Mouse (Mus musculus): ENCODE measurements at regions not wholly inside any gene's neighbourhood (a gene's known extent, or its start where the extent isn't known, plus 50 kb on each side); places are given as distances from the start of the nearest gene placed in this dataset.
"Not testable (repeated sequence)": the region's sequence is repeated elsewhere in the genome, so short reads cannot be mapped to it uniquely, and the experiment has no call there.

DNA sequence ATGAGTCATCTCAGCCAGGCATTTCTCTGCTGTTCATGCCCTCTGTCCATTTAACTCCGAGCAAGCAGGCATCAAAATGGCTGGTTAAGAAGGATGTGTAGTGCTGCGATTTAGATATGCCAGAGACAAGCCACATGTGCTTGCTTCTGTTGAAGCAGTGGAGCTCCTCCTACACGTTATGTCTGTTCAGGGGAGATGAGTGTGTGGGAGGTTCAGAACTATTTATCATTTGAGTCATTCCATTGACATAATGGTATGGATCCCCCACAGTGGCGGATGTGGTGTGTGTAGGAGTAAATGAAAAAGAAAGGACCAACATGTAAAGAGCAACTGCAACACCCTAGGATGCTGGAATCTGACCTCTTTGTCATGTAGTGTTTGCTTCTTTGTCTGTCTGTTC, 517.6 kb downstream of the Dad1 start:
- in situ Hi-C loops (cut with MboI, MseI) = loop anchor here in 1 of 2 experiments (10.0 kb wide), 1 partner anchor 391 kb away; no protein-coding TSS in a partner anchor

DNA sequence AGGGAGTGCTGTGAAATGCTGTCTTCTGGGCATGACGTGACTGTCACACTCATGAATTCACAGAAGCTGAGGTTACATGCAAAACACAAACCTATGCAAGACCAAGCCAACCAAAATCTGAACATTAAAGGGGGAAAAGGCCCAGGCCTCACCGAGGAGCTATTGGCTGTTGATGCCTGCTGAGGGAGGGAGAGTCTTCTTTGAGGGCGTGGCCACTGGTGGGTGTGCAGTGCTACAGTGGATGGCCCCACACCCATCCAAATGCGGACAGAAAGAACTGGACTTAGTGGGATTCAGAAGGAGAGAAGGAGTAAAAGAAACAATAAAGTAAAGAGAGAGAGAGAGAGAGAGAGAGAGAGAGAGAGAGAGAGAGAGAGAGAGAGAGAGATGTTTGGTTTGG, 522.3 kb downstream of the Dad1 start:
- in situ Hi-C loops (cut with MboI, MseI) = loop anchor here (5.0 to 10.0 kb wide), 3 partner anchors 387 to 694 kb away; no protein-coding TSS in a partner anchor

DNA sequence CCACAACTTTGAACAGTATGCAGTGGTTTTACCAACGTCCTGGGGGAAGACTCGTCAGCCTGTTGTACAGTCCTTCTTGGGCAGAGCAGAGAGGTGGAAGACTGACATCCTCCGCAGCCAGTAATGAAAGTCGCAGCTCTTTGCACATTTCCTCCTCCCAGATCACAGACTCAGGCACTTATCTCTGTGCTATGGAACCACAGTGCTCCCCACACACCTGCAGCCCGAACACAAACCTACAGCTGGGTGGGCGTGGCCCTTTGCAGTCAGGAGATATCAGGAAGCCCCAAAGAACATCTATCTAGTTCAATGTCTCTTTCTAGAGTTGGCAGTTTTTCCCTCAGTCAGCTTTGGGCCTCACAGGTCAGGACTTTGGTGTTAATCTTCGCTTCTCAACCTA, 524.0 kb downstream of the Dad1 start:
- in situ Hi-C loops (cut with MboI, MseI) = loop anchor here (5.0 to 10.0 kb wide), 3 partner anchors 385 to 693 kb away; no protein-coding TSS in a partner anchor

DNA sequence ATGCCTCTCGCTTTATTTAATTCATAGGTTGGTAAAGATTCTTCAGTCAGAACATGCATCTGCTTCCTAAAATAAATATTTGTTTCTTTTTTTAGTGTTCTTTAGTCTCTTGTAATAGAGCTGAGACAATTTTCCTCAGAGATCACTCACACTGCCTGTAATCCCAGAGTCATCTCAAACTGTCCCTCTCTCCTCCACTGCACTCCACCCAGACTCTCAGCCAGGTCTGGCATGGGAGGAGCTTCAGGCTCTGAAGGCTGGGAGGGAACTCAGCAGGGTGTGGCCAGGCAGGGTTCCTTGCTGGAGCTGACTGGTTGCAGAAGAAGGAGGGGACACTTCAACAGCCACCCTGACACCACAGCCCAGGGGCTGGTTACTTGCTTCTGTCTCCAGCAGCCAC, 524.8 kb downstream of the Dad1 start:
- in situ Hi-C loops (cut with MboI, MseI) = not testable (repeated sequence)

DNA sequence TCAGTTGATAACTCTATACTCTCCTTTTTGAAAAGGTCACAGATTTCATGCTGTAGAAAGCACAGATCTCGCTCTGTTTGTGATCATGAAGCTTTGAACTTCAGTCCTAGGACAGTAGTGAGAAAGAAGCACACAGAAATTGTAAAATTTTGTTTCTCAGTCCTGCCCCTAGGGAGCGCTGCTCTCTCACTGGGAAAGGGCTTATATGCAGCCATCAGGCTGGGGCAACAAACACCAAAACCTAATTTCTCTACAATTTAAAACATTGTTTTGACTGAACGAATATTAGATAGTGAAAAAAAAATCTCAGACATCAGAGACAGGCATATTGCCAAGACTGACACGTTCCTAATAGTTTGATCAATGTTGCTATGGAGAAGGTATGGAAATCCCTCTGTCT, 527.0 kb downstream of the Dad1 start:
- in situ Hi-C loops (cut with MboI, MseI) = not testable (repeated sequence)

DNA sequence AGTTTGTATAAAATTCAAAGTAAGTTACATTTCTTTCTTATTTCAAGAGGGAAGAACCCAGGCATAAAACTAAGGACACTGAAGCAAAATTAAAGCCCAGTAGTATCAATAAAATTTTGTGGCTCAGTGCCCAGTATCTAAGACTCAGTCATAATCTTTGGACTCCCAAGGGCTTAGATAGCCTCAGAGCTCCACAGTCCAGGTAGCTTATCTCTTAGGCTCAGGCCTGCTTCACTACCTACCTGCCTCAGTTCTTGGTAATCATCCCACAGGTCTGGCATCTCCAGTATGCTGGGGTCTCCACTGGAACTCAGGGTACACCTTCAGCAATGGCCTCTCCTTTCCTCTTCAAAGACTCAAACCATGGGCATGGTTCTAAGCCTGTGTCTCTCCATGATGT, 530.3 kb downstream of the Dad1 start:
- in situ Hi-C loops (cut with MboI, MseI) = loop anchor here in 1 of 2 experiments (25.0 kb wide), 1 partner anchor 439 kb away; no protein-coding TSS in a partner anchor

DNA sequence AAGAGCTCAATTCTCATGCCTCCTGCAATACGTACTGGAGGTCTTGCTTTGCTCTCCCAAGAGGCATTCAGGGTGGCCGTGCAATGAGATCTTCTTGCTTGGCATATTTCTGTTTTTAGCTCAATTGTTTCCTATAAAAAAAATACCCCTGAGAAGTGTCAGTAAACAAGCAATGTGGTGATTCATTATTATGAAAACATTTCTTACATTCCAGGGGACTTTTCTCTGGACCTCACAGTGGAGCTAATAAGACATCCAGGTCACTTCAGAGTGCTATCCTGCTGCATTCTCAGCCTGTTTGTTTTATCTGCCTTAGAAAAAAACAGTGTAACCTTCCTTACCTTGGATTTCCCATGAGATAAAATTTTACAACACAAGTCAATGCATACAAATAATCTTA, 532.0 kb downstream of the Dad1 start:
- in situ Hi-C loops (cut with MboI, MseI) = loop anchor here in 1 of 2 experiments (25.0 kb wide), 1 partner anchor 440 kb away; no protein-coding TSS in a partner anchor

DNA sequence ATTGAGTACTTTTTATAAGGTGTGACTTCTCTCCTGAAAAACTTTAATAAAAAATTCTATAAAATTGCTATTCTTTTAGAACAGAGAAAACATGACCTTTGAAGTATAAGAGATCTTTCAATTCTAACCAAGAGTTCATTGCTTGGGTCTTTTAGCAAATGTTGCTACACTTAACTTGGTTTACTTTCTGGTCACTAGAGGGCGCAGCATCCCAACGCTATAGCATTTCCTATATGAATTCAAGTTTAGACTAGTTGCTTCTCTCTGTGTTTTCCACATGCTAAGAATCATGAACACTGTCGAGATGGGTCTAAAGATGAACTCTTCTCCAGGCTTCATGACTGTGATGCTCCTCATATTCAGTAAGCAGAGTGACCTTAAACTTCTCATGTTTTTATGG, 544.3 kb downstream of the Dad1 start:
- in situ Hi-C loops (cut with MboI, MseI) = loop anchor here in 1 of 2 experiments (25.0 kb wide), 1 partner anchor 453 kb away; no protein-coding TSS in a partner anchor

DNA sequence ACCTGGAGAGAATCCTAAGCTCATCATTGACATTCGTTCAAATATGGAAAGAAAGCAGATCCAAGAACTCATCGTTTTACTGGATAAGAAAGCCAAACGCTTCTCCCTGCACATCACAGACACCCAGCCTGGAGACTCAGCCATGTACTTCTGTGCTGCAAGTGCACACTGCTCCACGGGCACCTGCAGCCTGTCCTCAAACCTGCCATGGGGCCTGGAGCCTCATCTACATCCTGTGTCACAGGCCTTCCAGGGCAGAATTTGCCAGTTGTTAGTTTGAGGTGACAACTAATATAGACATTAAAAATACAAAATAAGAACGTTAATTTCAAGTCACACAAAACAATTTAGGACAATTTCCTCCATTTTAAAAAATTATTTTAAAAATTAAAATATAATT, 549.6 kb downstream of the Dad1 start:
- in situ Hi-C loops (cut with MboI, MseI) = loop anchor here in 1 of 2 experiments (25.0 kb wide), 1 partner anchor 458 kb away; no protein-coding TSS in a partner anchor

DNA sequence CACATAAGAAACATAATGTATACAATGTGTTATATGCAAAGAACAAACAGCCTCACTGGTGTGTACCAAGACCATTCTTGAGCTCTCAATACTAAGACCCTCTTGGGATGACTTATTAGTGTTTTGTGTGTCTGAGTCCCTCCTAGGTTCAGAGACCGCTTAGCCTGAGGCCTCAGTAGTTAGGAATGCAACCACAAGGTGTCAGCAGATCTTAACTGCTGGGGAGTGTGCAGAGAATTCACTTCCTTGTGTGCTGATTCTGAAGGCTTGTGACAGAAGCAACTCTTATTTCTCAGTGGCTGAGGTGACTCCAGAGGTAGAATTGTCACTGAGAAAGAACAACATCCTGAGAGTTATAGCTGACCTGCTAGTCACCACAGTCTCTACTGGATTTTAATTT, 550.3 kb downstream of the Dad1 start:
- in situ Hi-C loops (cut with MboI, MseI) = loop anchor here in 1 of 2 experiments (25.0 kb wide), 1 partner anchor 459 kb away; no protein-coding TSS in a partner anchor

DNA sequence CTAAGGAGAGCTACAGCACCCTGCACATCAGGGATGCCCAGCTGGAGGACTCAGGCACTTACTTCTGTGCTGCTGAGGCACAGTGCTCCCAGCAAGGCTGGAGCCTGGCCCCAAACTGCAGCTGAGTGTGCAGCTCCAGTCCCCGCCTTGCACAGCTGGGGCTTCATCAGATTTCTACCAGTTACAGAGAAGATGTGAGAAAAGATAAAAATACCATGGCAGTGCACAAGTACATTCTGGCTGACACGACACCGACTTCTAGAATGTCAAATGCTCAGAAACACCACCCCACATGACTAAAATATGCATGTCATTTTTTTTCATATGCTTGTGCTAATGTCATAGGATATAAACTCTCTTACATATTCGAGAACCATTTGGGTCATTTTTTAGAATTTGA, 569.8 kb downstream of the Dad1 start:
- in situ Hi-C loops (cut with MboI, MseI) = not testable (repeated sequence)

DNA sequence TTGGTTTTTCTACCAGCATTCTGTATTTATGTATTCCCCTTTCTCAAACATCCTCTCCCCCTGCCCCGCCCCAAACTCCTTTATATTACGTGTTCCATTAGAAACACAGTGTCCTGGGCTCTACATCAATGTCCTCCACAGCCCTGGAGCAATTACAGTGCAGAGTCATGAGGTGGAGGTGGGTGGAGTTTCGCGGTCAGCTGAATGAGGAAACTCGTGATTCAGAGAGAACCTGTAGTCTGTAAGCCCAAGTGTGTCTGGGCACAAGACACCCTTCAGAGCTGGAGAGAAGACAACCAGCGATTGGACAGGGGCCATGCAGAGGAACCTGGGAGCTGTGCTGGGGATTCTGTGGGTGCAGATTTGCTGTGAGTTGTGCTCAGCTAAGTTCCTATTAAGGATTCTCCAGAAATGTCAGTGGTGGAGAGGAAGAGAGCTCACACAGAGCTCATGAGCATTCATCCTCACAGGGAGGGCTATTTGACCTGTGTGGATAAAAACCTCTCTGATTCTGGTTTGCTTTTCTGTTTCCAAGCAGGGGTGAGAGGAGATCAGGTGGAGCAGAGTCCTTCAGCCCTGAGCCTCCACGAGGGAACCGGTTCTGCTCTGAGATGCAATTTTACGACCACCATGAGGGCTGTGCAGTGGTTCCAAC, 570.4 kb downstream of the Dad1 start:
- in situ Hi-C loops (cut with MboI, MseI) = not testable (repeated sequence)

DNA sequence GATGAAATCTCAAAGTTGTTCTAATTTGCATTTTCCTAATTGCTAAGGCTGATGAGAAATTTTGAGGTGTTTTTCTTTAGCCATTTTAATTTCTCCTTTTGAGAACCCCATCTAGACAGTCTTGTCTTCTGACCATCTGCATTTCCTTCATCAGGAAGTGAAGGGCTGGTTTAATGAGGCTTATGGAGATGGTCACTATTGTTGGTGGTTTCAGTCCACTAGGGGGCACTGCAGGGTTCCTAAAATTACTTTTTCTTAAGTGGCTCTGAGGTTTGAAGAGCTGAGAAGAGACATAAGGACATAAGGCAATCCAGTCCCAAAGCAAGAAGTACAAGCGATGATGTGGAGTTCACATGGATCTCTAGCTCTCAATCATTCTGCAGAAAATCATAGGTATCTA, 571.2 kb downstream of the Dad1 start:
- in situ Hi-C loops (cut with MboI, MseI) = not testable (repeated sequence)

DNA sequence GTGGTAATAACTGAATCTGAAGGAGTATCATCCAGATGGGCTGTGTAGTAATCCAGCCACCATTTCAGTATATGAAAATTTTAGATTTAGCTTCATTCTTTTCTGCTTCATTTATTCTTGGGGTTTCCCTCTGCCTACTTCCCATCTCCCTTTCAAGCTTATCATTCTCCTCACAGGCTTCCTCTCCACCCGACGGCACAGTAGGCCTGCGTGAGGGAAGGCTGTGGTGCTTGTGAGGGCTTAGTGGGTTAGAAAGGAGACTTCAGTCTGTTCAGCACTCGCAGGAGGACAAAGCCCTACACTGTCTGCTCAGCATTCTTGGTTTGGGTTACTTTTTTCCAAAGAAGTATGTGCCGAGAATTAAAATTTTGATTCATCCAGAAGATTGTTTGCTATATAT, 572.6 kb downstream of the Dad1 start:
- in situ Hi-C loops (cut with MboI, MseI) = not testable (repeated sequence)

DNA sequence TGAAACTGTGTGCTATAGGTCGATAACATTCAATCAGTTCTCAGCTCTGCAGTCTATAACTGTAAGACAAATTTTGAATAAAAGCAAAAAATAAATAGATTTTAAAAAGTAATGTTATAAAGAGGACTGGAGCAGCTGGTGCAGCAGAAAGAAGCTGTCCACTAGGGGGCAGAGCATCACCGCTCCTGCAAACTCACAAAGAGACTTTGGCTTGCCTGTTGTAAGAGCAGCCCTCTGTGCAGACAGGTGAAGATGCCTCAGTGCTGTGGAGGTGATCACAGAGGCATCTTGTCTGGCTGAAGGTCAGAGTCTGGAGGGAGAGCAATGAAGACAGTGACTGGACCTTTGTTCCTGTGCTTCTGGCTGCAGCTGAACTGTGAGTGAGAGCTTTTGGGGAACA, 588.2 kb downstream of the Dad1 start:
- in situ Hi-C loops (cut with MboI, MseI) = loop anchor here in 1 of 2 experiments (25.0 kb wide), 1 partner anchor 703 kb away; no protein-coding TSS in a partner anchor

DNA sequence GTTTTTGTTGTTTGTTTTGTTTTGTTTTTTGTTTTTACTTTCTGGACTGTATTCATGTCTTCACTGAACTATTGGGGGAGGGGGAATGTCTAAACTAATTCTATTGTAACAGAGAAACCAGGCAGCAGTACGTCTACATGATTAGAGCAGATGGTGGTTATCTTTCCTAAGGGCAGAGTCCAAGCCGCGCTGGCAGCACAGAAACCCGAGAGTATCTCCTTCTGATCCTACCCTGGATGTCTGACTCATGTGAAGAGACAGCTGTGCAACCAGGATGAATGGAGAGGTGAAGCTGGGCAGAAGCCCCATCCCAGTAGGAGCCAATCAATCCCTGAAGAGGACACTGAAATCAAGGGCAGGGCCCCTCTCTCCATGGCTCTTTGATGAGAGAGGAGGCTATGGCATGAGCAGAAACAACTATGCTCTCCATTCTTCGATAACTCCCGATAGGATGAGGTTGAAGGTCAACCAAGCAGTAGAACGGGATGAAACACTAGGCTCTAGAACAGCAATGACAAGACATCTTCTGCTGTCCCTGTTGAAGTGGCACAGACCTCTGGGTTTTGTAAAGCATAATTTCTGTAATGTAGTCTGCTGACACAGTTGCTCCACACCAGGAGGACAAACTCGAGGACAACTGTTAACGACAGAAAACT, 591.1 kb downstream of the Dad1 start:
- in situ Hi-C loops (cut with MboI, MseI) = loop anchor here in 1 of 2 experiments (25.0 kb wide), 1 partner anchor 701 kb away; no protein-coding TSS in a partner anchor

DNA sequence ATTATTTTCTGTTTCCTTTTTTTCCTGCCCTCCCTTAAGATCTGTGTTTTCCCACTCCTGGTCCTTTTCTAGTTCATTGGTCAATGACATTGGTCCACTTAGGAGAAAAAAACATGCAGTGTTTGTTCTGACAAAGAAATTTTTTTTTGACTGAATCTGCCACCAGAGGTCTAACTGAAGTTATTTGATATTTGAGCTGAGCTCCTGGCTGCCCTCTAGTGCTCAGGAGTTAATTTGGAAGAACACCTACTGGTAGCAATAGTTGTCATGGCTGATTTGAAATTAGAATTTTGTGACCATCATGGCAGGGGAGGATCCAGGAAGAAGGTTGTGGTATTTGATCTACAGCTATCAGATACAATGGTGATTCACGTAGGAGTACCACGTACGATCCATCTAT, 599.2 kb downstream of the Dad1 start:
- in situ Hi-C loops (cut with MboI, MseI) = loop anchor here in 1 of 2 experiments (25.0 kb wide), 1 partner anchor 692 kb away; no protein-coding TSS in a partner anchor

DNA sequence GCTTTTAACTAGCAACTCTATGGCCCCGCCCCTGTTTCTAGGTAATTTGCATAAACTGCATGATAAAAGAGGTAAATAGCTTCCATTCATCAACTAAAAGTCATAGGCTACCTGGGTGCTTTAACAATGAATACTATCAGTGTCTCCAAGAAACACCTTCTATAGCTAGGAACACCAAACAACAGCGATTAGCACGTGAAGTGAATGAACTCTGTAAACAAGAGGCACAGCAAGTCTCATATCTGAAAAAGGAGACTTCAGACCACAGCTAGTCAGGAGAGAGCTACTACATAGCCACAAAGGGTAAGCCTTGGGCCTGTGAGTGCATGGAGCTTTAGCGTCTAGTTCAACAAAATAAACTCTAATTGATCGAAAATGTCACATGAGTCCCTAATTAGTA, 602.8 kb downstream of the Dad1 start:
- in situ Hi-C loops (cut with MboI, MseI) = loop anchor here in 1 of 2 experiments (25.0 kb wide), 1 partner anchor 689 kb away; no protein-coding TSS in a partner anchor

DNA sequence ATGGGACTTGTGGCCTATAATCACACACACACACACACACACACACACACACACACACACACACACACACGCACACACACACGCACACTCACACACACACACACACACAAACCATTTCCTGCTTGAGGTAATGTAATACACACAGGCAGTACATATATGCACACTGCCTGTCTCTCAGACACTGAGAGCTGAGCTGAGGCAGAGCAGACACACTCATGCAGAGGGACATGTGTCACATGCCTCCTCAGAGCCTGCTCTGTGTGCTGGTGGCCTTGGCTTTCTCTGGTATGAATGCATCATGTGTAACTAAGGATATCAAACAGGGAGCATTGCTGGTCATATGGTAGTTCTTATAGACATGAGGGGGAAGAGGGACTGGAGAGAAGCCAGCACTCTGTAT, 604.7 kb downstream of the Dad1 start:
- in situ Hi-C loops (cut with MboI, MseI) = loop anchor here (5.0 to 25.0 kb wide), 3 partner anchors 382 to 694 kb away; no protein-coding TSS in a partner anchor

DNA sequence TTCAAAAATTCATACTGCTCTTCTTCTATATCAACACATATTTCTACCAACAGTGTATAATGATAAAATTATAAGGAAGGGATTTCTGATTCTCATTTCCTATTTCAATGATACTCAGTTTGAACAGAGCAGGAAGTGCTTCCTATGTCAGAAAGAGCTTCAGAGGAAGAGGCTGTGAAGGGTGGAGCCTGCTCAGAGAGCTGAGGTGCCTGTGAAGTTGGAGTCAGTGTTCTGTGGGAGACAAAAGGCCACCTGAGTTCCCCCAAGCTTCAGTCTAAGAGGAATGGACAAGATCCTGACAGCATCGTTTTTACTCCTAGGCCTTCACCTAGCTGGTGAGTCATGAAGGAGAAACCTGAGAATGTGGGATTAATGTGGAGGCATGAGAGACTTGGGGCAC, 613.5 kb downstream of the Dad1 start:
- in situ Hi-C loops (cut with MboI, MseI) = loop anchor here (10.0 to 25.0 kb wide), 2 partner anchors 378 to 686 kb away; no protein-coding TSS in a partner anchor

DNA sequence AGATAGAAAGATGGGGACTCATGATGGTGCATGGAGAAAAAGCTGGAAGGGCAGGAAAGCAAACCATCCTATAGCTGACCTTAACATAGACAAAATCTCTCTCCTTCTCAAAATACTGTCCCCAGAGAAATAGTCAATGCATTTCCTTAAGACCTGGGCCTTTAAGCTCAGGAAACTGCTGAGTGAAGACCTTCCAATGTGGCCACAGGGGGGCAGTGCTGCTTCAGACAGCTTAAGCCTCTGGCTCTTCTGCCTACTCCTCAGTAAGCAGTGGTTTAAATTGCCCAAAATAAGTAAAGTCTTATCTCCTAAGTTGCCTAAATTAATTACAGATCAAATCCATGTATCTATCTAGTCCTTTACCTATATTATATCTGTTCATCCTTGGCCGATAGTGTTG, 616.2 kb downstream of the Dad1 start:
- in situ Hi-C loops (cut with MboI, MseI) = loop anchor here in 1 of 2 experiments (25.0 kb wide), 1 partner anchor 375 kb away; no protein-coding TSS in a partner anchor

DNA sequence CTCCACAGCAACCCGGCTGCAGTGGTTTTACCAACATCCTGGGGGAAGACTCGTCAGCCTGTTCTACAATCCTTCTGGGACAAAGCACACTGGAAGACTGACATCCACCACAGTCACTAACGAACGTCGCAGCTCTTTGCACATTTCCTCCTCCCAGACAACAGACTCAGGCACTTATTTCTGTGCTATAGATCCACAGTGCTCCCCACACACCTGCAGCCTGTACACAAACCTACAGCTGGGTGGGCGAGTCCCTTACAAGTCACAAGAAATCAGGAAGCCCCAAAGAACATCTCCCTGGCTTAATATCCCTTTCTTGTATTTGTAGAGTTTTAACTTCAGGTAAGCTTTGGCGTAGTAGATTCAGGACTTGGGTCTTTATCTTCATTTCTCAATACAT, 618.7 kb downstream of the Dad1 start:
- in situ Hi-C loops (cut with MboI, MseI) = loop anchor here in 1 of 2 experiments (25.0 kb wide), 1 partner anchor 373 kb away; no protein-coding TSS in a partner anchor
